Mouse (Mus musculus): ENCODE measurements around the gene D130052B06Rik.

Gene D130052B06Rik

GRCm38 (mm10) chr11:33663599-33663998, 64.5 kb downstream of the D130052B06Rik start:
- DNase-seq (ENCODE audit: low spot score in 2 of 2), result no peak

GRCm38 (mm10) chr11:33668376-33668775, 69.3 kb downstream of the D130052B06Rik start:
- DNase-seq (ENCODE audit: low spot score in 2 of 2), result no peak

GRCm38 (mm10) chr11:33670105-33670965, 71.2 kb downstream of the D130052B06Rik start:
- no peak for DNase-seq (ENCODE audit: low spot score in 2 of 2)

All from frontal cortex, postnatal 36 days (tissue).